Mouse (Mus musculus): ENCODE measurements around the gene Wdr91. TPM values are rescaled to one million over a fixed set of nuclear protein-coding genes. Genes with fewer than 3 reads are reported as not detected.

The Wdr91 gene
- polyA plus RNA-seq, 1 experiment, result 31.2 TPM

- TF ChIP-seq POLR2A (IDR thresholded peaks at IDR 0.05; ENCODE audit: borderline replicate concordance, extremely low read depth, insufficient read depth, insufficient read length, poor library complexity, severe bottlenecking) (no peak), CTCF (IDR thresholded peaks at IDR 0.05; ENCODE audit: borderline replicate concordance, extremely low read depth, insufficient read depth, insufficient read length) (no peak)
Observed at GRCm38 (mm10) chr6:34832352-34832751, 78.3 kb downstream of the Wdr91 start.

More at GRCm38 (mm10) chr6:34832352-34832751, 78.3 kb downstream of the Wdr91 start:
- no peak for DNase-seq (ENCODE audit: low read depth)

Other genes starting within 250 kb of the Wdr91 start
- 13.0 and 15.7 TPM in 2 replicates for gene Agbl3, start 130.4 kb downstream of the Wdr91 start, polyA plus RNA-seq (2012; rRNA removed)
- 0.68 and 0.71 TPM in 2 replicates for gene Tmem140, start 47.7 kb downstream of the Wdr91 start, polyA plus RNA-seq (2012; rRNA removed)
- 12.4 and 13.2 TPM in 2 replicates for gene Cyren, start 32.8 kb downstream of the Wdr91 start, polyA plus RNA-seq (2012; rRNA removed)
- not detected in 2 replicates for gene Stra8, start 9.3 kb upstream of the Wdr91 start, polyA plus RNA-seq (2012; rRNA removed)
- gene Slc23a4, start 77.5 kb upstream of the Wdr91 start, polyA plus RNA-seq (2012; rRNA removed), result 1.7 and 2.0 TPM in 2 replicates
- 23.8 and 26.3 TPM in 2 replicates for gene Cnot4, start 222.8 kb upstream of the Wdr91 start, polyA plus RNA-seq (2012; rRNA removed)